Mouse (Mus musculus): Measurements from ENCODE around the gene AI854703.
A peak's percentile ranks its signal among the peaks of the same experiment; 100 is the strongest.

Gene AI854703

GRCm38 (mm10) chr6:48626464-48626863 is at the start of gene AI854703:
AI854703 (plus strand) TSS chr6:48626764.
- DNase-seq, result no peak

GRCm38 (mm10) chr6:48578736-48579135 is 47.8 kb upstream of the AI854703 start:
- no peak for DNase-seq

- DNase-seq, result no peak
Measured at GRCm38 (mm10) chr6:48579215-48579648, 47.3 kb upstream of the AI854703 start.

DNA sequence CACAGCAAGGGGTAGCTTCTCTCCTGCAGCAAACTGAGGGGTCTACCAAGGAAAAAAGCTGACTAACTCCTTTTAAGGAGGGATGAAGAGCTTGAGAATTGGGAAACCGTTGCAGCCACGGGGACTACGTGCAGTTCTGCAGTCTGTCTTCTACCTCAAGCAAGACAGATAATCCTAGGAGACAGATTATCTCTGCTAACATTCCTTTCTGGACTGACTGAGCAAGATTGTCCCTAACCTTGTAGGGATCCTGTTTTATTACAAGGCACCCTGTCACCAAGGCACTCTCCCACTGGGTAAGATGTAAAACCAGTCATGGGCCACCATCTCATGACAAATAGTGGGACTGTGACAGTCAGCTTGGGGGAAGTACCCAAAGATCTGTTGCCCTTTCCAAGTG is 45.3 kb upstream of the AI854703 start:
- no peak for DNase-seq

DNA sequence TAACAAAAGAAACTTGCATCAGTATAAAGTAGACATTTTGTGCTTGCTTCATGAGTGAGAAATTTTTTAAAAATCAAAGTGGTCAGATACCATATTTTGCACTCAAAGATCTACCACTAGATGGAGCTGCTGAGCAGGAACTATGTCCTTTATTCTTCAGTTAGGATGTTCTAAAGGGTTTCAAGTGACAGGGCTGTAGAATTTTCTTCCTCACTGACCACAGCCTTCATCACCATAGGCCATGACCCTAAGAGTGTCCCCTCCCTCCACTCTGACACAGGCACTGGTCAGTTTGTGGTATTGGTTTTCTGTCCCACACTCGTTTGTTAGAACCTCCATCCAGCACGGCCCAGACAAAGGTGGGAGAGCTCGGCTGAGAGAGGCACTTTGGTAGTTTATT is 44.5 kb upstream of the AI854703 start:
- peak; percentile 19 for DNase-seq

GRCm38 (mm10) chr6:48589194-48589750 is 37.3 kb upstream of the AI854703 start, which contains the start of gene Gm45021:
Gm45021 (plus strand) TSS chr6:48589610.
- DNase-seq, result peak; percentile 11

DNA sequence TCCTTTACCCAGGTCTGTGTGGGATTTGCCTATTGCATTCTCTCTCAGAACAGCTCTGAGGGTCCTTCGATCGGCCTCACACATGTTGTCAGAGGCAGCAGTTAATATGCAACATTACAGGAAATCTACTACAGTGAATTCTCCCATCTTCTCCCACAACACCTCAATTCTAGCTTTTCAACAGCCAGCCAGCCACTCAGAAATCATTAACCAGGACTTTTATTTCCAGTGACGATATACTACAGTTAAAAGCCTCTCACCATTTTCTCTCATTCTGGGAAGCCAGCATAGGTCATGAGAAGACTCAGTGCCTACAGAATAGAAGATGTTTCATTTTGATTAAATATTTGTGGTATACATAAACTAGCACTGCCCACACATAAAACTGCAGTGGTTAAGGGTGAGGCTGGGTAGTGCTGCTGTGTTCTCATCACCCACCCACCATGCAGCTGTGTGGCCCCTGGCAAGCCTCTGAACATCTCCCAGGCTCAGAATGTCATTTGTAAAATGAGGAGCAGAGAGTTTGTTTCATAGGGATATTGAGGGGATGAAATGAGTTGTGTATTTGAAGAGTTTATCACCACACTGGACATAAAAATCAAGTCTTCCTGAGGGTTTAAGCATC is 35.2 kb upstream of the AI854703 start:
- DNase-seq, result no peak

DNA sequence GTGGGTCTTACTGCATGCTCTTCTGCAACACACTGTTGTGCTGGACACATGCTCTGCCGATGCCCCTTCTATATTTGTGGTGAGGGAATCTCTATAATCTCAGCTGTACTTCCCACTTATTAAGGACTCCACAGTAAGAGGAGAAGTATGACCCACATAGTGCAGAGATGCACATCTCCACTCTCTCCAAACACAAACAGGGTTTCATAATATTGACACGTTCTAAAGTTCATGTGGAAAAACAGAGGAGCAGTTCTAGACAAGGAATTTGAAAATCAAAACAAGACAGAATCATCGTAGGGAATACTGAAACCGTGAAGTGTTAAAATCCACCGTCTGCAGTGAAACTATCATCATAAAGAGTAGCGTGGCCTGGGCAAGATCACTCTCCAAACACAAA is 34.7 kb upstream of the AI854703 start:
- DNase-seq, result no peak

DNA sequence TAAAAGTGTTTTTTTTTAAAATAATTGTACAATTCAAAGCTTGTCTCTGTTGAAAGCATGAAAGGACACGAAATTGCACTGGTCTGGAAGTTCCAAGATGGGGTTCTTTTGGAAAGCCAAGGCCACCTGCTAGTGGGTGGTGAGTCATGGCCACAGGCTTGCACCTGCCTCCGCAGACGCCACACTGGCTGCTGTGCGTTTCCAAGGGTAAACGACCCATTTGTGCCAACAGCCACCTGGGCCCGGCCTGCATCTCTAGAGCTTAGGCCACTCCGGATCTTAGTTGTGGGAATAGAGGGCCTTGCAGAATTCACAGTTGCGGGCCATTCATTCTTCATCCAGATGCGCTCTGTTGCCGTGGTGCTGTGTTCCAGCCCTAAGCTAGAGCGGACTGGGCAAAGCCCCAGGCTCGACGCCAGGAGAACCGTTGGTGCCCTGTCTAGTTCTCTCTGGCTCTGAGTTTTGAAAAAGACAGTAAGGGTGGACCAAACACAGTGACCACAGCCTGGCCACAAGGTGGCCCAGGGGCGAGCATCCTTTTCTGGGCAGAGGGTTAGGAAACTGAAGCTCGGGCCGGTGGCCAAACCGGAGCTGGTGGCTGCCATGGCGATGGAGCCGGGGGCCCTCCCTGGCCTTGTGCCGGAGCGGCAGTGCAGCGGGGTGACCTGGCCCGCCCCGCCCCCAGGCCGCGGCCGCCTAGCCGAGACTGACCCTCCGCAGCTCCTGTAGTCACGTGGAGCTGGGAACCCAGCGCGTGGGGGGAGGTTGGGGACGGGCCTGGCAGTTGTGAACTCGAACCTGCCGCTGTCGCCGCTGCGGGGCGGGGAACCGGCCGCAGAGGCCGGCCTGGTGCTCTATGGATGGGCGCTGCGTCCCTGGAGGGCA is 33.2 kb upstream of the AI854703 start, which contains the start of the genes Repin1 and Gm44965:
Repin1 (plus strand) TSS at position 726 of the 885 bp plus-strand sequence.
Gm44965 (plus strand) TSS at position 784 of the 885 bp plus-strand sequence.
- peak; percentile 76 for DNase-seq

GRCm38 (mm10) chr6:48594043-48594738 is 32.4 kb upstream of the AI854703 start:
- DNase-seq, result peak; percentile 13

DNA sequence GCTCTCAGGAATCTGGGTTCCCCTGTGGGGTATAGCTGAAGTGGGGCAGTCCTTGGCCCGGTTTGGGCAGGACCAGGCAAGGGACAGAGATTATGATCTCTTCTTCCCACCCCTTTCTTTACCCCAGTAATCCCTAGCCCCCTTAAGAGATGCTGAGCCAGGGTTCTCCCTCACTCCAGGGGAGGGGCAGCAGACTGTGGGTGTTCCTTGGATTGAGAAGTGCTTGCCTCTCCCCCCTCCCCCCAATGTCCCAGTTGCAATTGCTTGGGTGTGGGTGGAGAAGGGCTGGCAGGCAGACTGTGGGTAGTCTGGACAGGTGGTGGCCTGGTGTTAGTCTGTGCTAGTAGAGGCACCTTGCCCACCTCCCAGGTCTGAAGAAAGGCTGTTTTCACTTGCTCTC is 31.3 kb upstream of the AI854703 start:
- DNase-seq, result no peak

DNA sequence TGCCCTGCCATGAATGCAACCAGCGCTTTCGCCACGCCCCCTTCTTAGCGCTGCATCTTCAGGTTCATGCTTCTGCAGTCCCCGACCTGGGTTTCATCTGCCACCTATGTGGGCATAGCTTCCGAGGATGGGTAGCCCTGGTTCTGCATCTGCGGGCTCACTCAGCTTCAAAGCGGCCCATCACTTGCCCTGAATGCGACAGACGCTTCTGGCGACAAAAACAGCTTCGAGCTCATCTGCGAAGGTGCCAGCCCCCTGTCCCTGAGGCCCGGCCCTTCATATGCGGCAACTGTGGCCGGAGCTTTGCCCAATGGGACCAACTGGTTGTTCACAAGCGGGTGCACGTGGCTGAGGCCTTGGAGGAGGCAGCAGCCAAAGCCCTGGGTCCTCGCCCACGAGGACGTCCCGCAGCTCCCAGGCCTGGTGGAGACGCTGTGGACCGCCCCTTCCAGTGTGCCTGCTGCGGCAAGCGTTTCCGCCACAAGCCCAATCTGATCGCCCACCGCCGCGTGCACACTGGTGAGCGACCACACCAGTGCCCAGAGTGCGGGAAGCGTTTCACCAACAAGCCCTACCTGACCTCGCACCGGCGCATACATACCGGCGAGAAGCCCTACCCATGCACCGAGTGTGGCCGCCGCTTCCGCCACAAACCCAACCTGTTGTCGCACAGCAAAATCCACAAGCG is 29.9 kb upstream of the AI854703 start:
- no peak for DNase-seq

DNA sequence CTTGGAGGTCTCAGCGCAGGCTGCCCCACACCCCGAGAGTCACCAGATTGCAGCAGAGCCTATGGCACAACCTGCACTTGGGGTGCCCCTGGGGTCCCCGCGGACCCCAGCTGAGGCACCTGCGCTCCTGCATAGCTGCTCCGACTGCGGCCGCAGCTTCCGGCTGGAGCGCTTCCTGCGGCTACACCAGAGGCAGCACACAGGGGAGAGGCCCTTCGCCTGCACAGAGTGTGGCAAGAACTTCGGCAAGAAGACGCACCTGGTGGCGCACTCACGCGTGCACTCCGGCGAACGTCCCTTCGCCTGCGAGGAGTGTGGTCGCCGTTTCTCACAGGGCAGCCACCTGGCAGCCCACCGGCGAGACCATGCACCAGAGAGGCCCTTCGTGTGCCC is 29.3 kb upstream of the AI854703 start:
- no peak for DNase-seq

DNA sequence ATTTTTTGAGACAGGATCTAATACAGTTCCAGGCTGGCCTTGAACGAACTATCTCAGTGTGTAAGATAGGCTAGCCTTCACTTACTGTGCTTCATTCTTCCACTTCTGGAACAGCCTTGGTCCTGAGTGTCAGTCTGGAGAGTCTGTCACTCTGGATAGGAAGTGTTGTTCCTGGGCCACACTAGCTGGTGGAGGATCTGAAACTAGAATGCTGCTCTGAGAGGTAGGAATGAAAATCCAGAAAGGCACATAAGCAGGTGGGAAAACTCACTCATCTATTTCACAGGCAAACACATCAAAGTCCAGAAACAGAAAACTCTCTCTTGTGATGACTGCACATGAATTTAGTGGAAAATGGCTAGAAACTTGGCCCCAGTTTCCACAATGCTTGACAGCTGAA is 26.0 kb upstream of the AI854703 start:
- no peak for DNase-seq

- peak; percentile 93 for DNase-seq
Measured at GRCm38 (mm10) chr6:48601271-48602079, 25.1 kb upstream of the AI854703 start, which contains the start of gene Zfp775. Zfp775 (plus strand) TSS chr6:48602063.

DNA sequence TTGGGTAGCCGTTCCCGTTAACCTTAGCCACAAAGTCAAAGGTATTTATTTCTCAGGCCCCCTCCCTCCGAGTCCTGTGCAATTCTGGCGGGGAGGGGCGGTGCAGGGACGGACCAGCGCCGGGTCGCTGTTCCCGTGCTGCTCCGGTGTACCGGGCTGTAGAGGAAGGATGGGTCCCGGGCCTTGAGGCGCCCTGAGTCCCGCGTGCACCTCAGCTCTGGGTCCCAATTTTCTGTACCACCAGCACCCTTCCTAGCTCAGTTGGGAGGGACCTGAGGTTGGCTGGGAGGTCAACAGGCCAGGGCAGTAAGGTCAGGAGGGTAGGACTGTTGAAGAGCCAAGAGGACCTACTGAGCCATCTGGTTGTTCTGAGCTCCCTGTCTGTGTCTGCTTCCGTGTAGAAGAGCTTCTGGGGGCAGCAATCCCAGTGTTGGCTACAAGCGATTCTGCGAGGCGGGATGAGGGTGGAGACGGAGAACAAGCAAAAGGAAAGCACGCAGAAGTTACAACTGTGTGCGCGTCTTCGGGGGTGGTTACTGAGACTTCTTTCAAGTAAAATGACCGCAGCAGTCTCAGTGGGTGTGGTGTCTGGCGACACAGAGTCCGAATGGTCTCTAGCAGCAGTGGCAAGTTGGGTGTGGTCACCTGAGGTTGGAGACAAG is 24.4 kb upstream of the AI854703 start:
- DNase-seq, result no peak

GRCm38 (mm10) chr6:48608124-48608523 is 18.4 kb upstream of the AI854703 start:
- no peak for DNase-seq

DNA sequence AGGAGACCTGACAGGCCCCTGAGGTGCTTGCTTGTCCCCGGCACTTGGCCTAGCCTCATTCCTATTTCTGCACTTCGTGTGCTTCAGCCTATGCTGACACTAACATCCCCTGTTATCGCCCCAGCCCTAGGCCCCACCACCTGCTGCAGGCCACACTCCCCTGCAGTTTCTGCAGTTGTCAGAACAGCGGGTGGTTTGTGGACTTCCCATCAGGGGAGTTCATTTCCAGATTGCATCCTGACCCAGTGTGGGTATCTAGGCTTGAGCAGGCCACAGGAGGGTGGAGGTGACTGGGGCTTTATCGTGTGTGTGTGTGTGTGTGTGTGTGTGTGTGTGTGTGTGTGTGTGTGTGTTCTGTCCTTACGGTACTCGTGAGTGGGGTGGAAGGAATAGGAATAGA is 17.1 kb upstream of the AI854703 start:
- DNase-seq, result no peak

GRCm38 (mm10) chr6:48610657-48611056 is 15.9 kb upstream of the AI854703 start:
- no peak for DNase-seq

DNA sequence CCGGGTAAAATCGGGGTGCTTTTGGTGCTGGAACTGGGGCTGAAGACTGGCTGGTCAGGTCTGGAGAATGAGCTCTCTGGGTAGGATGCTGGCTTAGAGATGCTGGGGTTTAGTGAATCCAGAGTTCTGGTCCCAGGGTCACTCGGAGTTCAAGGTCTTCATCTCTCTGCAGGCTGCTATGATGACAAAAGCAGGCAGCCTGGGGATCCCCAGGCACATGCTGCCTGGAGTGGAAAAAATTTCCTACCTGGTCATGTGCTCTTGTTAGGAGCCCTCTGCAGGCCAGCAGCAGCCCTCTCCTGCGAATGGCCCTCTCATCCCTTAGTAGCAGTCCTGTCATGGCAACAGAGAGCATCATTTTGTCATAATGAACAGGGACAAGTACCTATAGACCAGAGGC is 13.1 kb upstream of the AI854703 start:
- no peak for DNase-seq

DNA sequence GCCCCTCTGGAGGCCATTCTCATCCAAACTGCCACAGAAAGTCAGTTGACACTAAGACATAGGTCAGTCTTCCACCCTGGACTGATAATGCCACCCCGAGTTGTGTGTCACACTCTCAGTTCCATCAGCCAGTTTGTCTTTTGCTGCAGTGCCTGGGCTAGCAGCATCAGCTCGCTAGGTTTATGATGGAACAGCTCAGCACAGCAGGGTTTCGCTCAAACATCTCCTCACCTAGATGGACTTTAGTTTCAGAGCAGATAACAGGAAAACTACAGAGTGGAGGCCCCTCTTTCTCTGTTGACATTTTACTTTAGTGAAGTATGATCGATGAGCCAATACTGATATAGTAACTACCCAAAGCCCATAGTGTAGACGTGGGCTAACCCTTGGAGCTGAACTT is 11.8 kb upstream of the AI854703 start:
- DNase-seq, result no peak

Data from thymus, postnatal 25 days (tissue).